ENCODE assay signal across 12 mouse cellular contexts in the genomic region with DNA sequence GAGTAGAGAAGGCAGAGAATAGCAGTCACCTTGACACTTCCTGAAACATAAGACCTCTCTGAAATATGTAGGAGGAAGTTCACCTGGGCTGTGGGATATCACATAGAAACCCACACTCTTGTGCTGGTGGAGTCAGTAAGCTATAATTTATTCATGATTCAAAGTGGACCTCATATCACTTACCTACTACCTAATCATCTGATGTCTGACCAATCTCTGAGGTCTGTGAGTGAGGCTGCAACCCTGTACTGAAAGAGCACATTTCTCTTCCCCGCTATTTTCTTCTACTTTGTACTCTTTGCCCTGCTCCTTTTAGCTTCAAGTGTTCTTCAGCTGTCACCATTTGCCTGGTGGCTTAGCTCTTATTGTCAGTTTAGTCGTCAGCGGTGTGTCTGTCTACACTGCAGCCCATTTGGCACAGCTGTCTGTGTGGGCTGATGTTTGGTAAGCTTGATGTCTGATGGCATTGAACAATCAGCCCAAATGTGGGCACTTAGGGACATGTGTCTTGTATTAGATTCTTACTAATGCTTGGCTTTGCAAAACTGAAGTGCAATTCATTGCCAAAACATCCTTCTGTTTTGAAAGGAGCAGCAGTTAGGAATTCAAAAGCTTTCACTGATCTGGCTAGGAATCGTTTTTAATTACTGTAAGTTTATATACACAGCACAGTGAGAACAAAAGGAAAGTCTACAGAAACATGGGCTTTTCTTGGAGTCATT.
A peak's percentile ranks its signal among the peaks of the same experiment; 100 is the strongest.
DNase-seq lines count a peak whose midpoint lies in the region; TF ChIP-seq lines count a peak whose summit lies in the region.
"Had no signal": no experiment of that assay in that cellular context is flagged by ENCODE, and none has a peak within 500 bp of the region (broad histone marks: within the 10 kb centered on the region; RNA-seq: fewer than 3 reads in every experiment).

No protein-coding gene starts in this region.

- TF ChIP-seq EP300 in MEL (IDR thresholded peaks at IDR 0.05; ENCODE audit: low read depth in 1 of 2, low read length in 2 of 2) = peak in 1 of 2 experiments; percentile 44; a peak in 1 of 4 replicates

- no peak for TF ChIP-seq RAD21 in MEL (IDR thresholded peaks at IDR 0.05; ENCODE audit: low read depth, low read length)

- H3K4me3 ChIP-seq in layer of hippocampus, adult 2 months = no peak overlapping the region
- no peak overlapping the region for H3K4me3 ChIP-seq in MEL (ENCODE audit: control insufficient read depth in 1 of 2, insufficient read depth in 1 of 2, low read depth in 2 of 2, low read length in 2 of 2)
- H3K4me3 ChIP-seq in embryonic facial prominence, embryonic 10.5 days = no peak overlapping the region
- no peak overlapping the region for H3K4me3 ChIP-seq in limb, embryonic 10.5 days
- H3K4me3 ChIP-seq: hindbrain, embryonic 13.5 days; limb, embryonic 15.5 days had no signal

- DNase-seq in layer of hippocampus, adult 8-10 months (ENCODE audit: low spot score in 2 of 2) = peak; percentile 20 to 22
- no peak for DNase-seq in layer of hippocampus, adult 2 months (ENCODE audit: low spot score in 2 of 2)
- DNase-seq in MEL (ENCODE audit: low read depth, low spot score) = peak; percentile 50
- DNase-seq in embryonic facial prominence, embryonic 10.5 days (ENCODE audit: low spot score) = peak; percentile 41
- DNase-seq in limb, embryonic 10.5 days (ENCODE audit: low spot score) = no peak
- DNase-seq in right cerebral cortex, postnatal 10 days (ENCODE audit: low spot score in 2 of 2) = no peak
- DNase-seq in right cerebral cortex, postnatal 36 days (ENCODE audit: low spot score in 2 of 2) = no peak
- DNase-seq: cerebellum, adult 9-10 months; heart, adult 18-20 months; lung, adult 18-20 months had no signal

- no peak for TF ChIP-seq CTCF in layer of hippocampus, adult 2 months (conservative IDR thresholded peaks at IDR 0.05)
- TF ChIP-seq CTCF in MEL (IDR thresholded peaks at IDR 0.05 in 2 of 3, conservative IDR thresholded peaks at IDR 0.05 in 1 of 3; ENCODE audit: control insufficient read depth in 1 of 3, insufficient read depth in 1 of 3, low read depth in 2 of 3, low read length in 3 of 3, poor library complexity in 1 of 3, severe bottlenecking in 1 of 3) = no peak

- peaks cover 0 to 75% of the 10 kb centered on the region in 2 experiments; a peak in 2 of 4 replicates for H3K36me3 ChIP-seq in MEL (ENCODE audit: control insufficient read depth in 1 of 2, insufficient read depth in 2 of 2, low read length in 2 of 2)
- H3K36me3 ChIP-seq in embryonic facial prominence, embryonic 10.5 days (replicated peaks) = no peaks in the 10 kb centered on the region
- no peaks in the 10 kb centered on the region for H3K36me3 ChIP-seq in limb, embryonic 10.5 days
- H3K36me3 ChIP-seq: hindbrain, embryonic 13.5 days; limb, embryonic 15.5 days had no signal

- no peak overlapping the region for H3K27ac ChIP-seq in layer of hippocampus, adult 2 months
- peak overlapping the region; percentile 81 for H3K27ac ChIP-seq in MEL (ENCODE audit: control insufficient read depth, low read depth, low read length)
- H3K27ac ChIP-seq in embryonic facial prominence, embryonic 10.5 days (replicated peaks) = peak overlapping the region; percentile 74
- H3K27ac ChIP-seq in limb, embryonic 10.5 days = peak overlapping the region; percentile 5; the same call in 1 of the 2 replicates
- H3K27ac ChIP-seq: hindbrain, embryonic 13.5 days; limb, embryonic 15.5 days had no signal

- no peak overlapping the region for H3K9ac ChIP-seq in MEL (ENCODE audit: control insufficient read depth, low read depth, low read length, poor library complexity, severe bottlenecking)
- H3K9ac ChIP-seq: hindbrain, embryonic 13.5 days; limb, embryonic 15.5 days had no signal

- H3K79me2 ChIP-seq in MEL (ENCODE audit: control insufficient read depth, insufficient read depth, low read length, poor library complexity) = peaks cover 9% of the 10 kb centered on the region

- 40% methylated on average over 4 of the region's 4 CpGs for WGBS in embryonic facial prominence, embryonic 10.5 days
- WGBS in limb, embryonic 10.5 days = 54% methylated on average over 4 of the region's 4 CpGs

- no peaks in the 10 kb centered on the region for H3K27me3 ChIP-seq in MEL (ENCODE audit: control insufficient read depth in 1 of 2, insufficient read depth in 2 of 2, low read length in 2 of 2)
- no peaks in the 10 kb centered on the region for H3K27me3 ChIP-seq in embryonic facial prominence, embryonic 10.5 days (replicated peaks; ENCODE audit: low read depth, poor library complexity, severe bottlenecking)
- H3K27me3 ChIP-seq in limb, embryonic 10.5 days (ENCODE audit: low read depth, poor library complexity, severe bottlenecking) = no peaks in the 10 kb centered on the region
- H3K27me3 ChIP-seq: hindbrain, embryonic 13.5 days; limb, embryonic 15.5 days had no signal

- H3K4me1 ChIP-seq in MEL (ENCODE audit: control insufficient read depth in 1 of 2, insufficient read depth in 2 of 2, low read length in 2 of 2) = peaks cover 51 to 60% of the 10 kb centered on the region in 2 experiments
- H3K4me1 ChIP-seq in embryonic facial prominence, embryonic 10.5 days = peaks cover 13% of the 10 kb centered on the region
- peaks cover 11% of the 10 kb centered on the region for H3K4me1 ChIP-seq in limb, embryonic 10.5 days
- H3K4me1 ChIP-seq: hindbrain, embryonic 13.5 days; limb, embryonic 15.5 days had no signal

- TF ChIP-seq POLR2A in MEL (IDR thresholded peaks at IDR 0.05; ENCODE audit: control insufficient read depth in 1 of 2, insufficient read depth in 1 of 2, low read depth in 1 of 2, low read length in 2 of 2, poor library complexity in 1 of 2) = no peak

- no peaks in the 10 kb centered on the region for H3K9me3 ChIP-seq in MEL (replicated peaks; ENCODE audit: insufficient read depth, low read length)
- no peaks in the 10 kb centered on the region for H3K9me3 ChIP-seq in embryonic facial prominence, embryonic 10.5 days
- no peaks in the 10 kb centered on the region for H3K9me3 ChIP-seq in limb, embryonic 10.5 days (replicated peaks)
- H3K9me3 ChIP-seq: hindbrain, embryonic 13.5 days; limb, embryonic 15.5 days had no signal

TF ChIP-seq in MEL, 35 proteins besides CTCF, POLR2A, EP300 and RAD21:
- TF ChIP-seq MYC (IDR thresholded peaks at IDR 0.05; ENCODE audit: low read depth, low read length) (no peak), ZMIZ1 (IDR thresholded peaks at IDR 0.05; ENCODE audit: low read depth, low read length) (no peak), HCFC1 (IDR thresholded peaks at IDR 0.05; ENCODE audit: low read depth, low read length) (no peak), ZC3H11A (IDR thresholded peaks at IDR 0.05; ENCODE audit: low read depth, low read length) (no peak), JUND (IDR thresholded peaks at IDR 0.05; ENCODE audit: low read depth, low read length) (no peak), CHD1 (IDR thresholded peaks at IDR 0.05; ENCODE audit: low read depth, low read length) (no peak), USF2 (IDR thresholded peaks at IDR 0.05; ENCODE audit: borderline replicate concordance in 1 of 2, insufficient read depth in 1 of 2, low read depth in 1 of 2, low read length in 2 of 2) (no peak), ZNF384 (IDR thresholded peaks at IDR 0.05; ENCODE audit: low read depth, low read length) (no peak), TAL1 (IDR thresholded peaks at IDR 0.05; ENCODE audit: low read length) (no peak), MYB (IDR thresholded peaks at IDR 0.05; ENCODE audit: low read depth, low read length) (no peak), CHD2 (IDR thresholded peaks at IDR 0.05; ENCODE audit: low read length) (no peak), MXI1 (IDR thresholded peaks at IDR 0.05; ENCODE audit: low read depth, low read length) (no peak), NELFE (IDR thresholded peaks at IDR 0.05; ENCODE audit: low read depth, low read length) (no peak), POLR2AphosphoS2 (IDR thresholded peaks at IDR 0.05; ENCODE audit: low read length) (no peak), ZKSCAN1 (IDR thresholded peaks at IDR 0.05; ENCODE audit: low read depth, low read length) (no peak), RCOR1 (IDR thresholded peaks at IDR 0.05; ENCODE audit: low read depth, low read length) (no peak), MAX (IDR thresholded peaks at IDR 0.05; ENCODE audit: low read length) (no peak), POLR2AphosphoS5 (IDR thresholded peaks at IDR 0.05; ENCODE audit: borderline replicate concordance, low read depth, low read length) (no peak)

Comparison
In these comparisons a context has a peak if more than half of its experiments do, and no peak if none do; other contexts are left out.
1. DNase-seq: peak in layer of hippocampus, adult 8-10 months (2 of 2), MEL (single experiment) and embryonic facial prominence, embryonic 10.5 days (single experiment); none in layer of hippocampus, adult 2 months (0 of 2), limb, embryonic 10.5 days (single experiment), right cerebral cortex, postnatal 10 days (0 of 2) and right cerebral cortex, postnatal 36 days (0 of 2).